Mouse (Mus musculus) ES-E14 (cell line): ENCODE data around the gene Epsti1. TPM values are rescaled to one million over a fixed set of nuclear protein-coding genes. Genes with fewer than 3 reads are reported as not detected.

ENCODE experiments used
- DNase-seq: peaks from one replicate; pipeline ENCODE4 v3.0.0-alpha.2; 2013; ENCODE audit warnings: low read depth, low spot score
- H3K27ac ChIP-seq: 2 replicates; pipeline ENCODE4 v1.5.1; 2012; ENCODE audit warnings: low read depth, mild to moderate bottlenecking, low read length, moderate library complexity, mixed read lengths; ENCODE audit not compliant: poor library complexity, insufficient read depth, severe bottlenecking
- H3K36me3 ChIP-seq: 2 replicates; pipeline ENCODE4 v1.6.1; 2012; ENCODE audit warnings: mild to moderate bottlenecking, low read length, moderate library complexity, mixed read lengths; ENCODE audit not compliant: control insufficient read depth, poor library complexity, insufficient read depth, severe bottlenecking
- H3K4me1 ChIP-seq, 2 experiments: fragments of 150-350 bp in 1 of 2; sonication (generic) in 1 of 2; 2 replicates each; pipeline ENCODE4 v1.6.1; 2012; ENCODE audit warnings: low read length in 2 of 2, mild to moderate bottlenecking in 1 of 2, mixed read lengths in 1 of 2; ENCODE audit not compliant: control insufficient read depth in 2 of 2, insufficient read depth in 2 of 2, poor library complexity in 1 of 2
- H3K4me3 ChIP-seq, 2 experiments: fragments of 150-350 bp in 1 of 2; sonication (generic) in 1 of 2; 2 replicates each; pipeline ENCODE4 v1.5.1; 2012; ENCODE audit warnings: low read length in 2 of 2, low read depth in 1 of 2, mild to moderate bottlenecking in 1 of 2, mixed read lengths in 1 of 2; ENCODE audit not compliant: insufficient read depth in 1 of 2, poor library complexity in 1 of 2, severe bottlenecking in 1 of 2
- H3K9ac ChIP-seq: 2 replicates; pipeline ENCODE4 v1.6.1; 2012; ENCODE audit warnings: low read depth, mild to moderate bottlenecking, low read length, mixed read lengths; ENCODE audit not compliant: poor library complexity, insufficient read depth, severe bottlenecking
- H3K9me3 ChIP-seq: fragments of 150-350 bp; sonication (generic); 2 replicates; pipeline ENCODE4 v1.6.1; 2012; ENCODE audit warnings: low read depth, mild to moderate bottlenecking, low read length; ENCODE audit not compliant: control insufficient read depth, insufficient read depth
- CHD2 ChIP-seq: IDR thresholded peaks from 2 replicates; pipeline ENCODE4 v1.6.1; 2014; ENCODE audit warnings: mild to moderate bottlenecking, low read depth, low read length, inconsistent platforms
- HCFC1 ChIP-seq: IDR thresholded peaks from 2 replicates; pipeline ENCODE4 v1.6.1; 2012; ENCODE audit warnings: low read length, inconsistent platforms, borderline replicate concordance; ENCODE audit not compliant: insufficient read depth
- MAFK ChIP-seq: IDR thresholded peaks from 2 replicates; pipeline ENCODE4 v1.6.1; 2014; ENCODE audit warnings: mild to moderate bottlenecking, low read depth, low read length, inconsistent platforms; ENCODE audit not compliant: insufficient read depth
- ZC3H11A ChIP-seq: IDR thresholded peaks from 2 replicates; pipeline ENCODE4 v1.6.1; 2012; ENCODE audit warnings: low read depth, mild to moderate bottlenecking, inconsistent platforms, low read length, borderline replicate concordance
- ZNF384 ChIP-seq: IDR thresholded peaks from 2 replicates; pipeline ENCODE4 v1.6.1; 2012; ENCODE audit warnings: low read depth, low read length, inconsistent platforms
- in situ Hi-C, 2 experiments: fragments of 600-800 bp; cut with MboI; formaldehyde crosslinking; loops; one replicate each; pipeline ENCODE4 v1.15.1; 2025; ENCODE audit warnings: low sequenced_read_pairs in 2 of 2, inconsistent platforms in 1 of 2; ENCODE audit not compliant: unreplicated experiment in 2 of 2
- total RNA-seq: library from RNA; depleted of rRNA; stranded (reverse); fragments of 300-350 nt; gene quantifications from 2 replicates; pipeline ENCODE4 v1.2.3, GENCODE M21; 2012

The Epsti1 gene
- total RNA-seq, 1 experiment: not detected

DNA sequence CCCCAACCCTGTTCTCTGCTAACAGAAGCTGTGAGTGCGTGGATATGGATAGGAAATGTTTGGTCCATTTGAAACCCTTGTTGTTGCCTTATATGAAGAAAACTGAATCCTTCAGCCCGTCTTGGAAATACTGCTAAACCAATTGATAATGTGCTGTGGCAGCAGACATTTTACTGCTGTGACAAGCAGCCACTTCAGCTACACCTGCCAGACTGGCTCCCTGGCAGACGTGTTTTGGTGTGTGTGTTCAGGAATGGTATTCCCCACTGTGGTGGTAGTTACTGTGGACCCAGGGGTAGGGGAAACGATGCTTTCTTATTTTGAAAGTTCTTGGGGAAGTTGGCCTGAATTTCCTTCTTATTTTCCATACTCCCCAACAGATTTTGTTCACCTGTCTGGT is 100.4 kb downstream of the Epsti1 start:
- no peak for TF ChIP-seq CHD2
- no peak for TF ChIP-seq ZC3H11A
- no peak for TF ChIP-seq ZNF384
- no peak for TF ChIP-seq HCFC1
- TF ChIP-seq MAFK: no peak
- H3K27ac ChIP-seq: no peak overlapping the region

DNA sequence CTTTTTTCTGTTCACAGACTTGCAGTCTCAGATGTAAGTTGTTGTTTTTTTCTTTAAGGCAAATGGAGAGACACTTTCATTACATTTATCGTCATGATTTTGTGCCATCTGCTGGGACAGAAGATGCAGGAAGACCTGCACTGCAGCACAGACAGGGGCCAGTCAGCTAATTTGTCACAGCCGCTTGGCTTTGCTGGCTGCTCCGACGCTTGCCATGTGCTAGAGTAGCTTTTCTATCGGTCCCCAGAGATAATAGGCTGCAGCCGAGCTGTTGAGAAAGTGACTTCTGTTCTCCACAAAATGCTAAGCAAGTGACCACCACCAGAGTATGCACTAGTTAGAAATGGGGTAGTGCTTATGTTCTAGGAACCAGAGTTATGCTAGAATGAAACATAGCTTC is 104.0 kb downstream of the Epsti1 start:
- DNase-seq: no peak
- no peak overlapping the region for H3K9ac ChIP-seq
- no peaks in the 10 kb centered on the region for H3K36me3 ChIP-seq
- TF ChIP-seq MAFK: no peak
- TF ChIP-seq ZC3H11A: no peak
- no peak for TF ChIP-seq ZNF384
- TF ChIP-seq HCFC1: no peak
- TF ChIP-seq CHD2: no peak
- H3K27ac ChIP-seq: no peak overlapping the region
- H3K9me3 ChIP-seq: no peaks in the 10 kb centered on the region
- H3K4me3 ChIP-seq: no peak overlapping the region
- H3K4me1 ChIP-seq: no peaks in the 10 kb centered on the region
- in situ Hi-C loops: no loop called here

More for the DNA sequence above, 100.4 kb downstream of the Epsti1 start:
- H3K9ac ChIP-seq: no peak overlapping the region
- H3K4me3 ChIP-seq: no peak overlapping the region
- no peaks in the 10 kb centered on the region for H3K4me1 ChIP-seq
- no peaks in the 10 kb centered on the region for H3K9me3 ChIP-seq
- no peaks in the 10 kb centered on the region for H3K36me3 ChIP-seq
- DNase-seq: no peak
- in situ Hi-C loops: no loop called here

DNA sequence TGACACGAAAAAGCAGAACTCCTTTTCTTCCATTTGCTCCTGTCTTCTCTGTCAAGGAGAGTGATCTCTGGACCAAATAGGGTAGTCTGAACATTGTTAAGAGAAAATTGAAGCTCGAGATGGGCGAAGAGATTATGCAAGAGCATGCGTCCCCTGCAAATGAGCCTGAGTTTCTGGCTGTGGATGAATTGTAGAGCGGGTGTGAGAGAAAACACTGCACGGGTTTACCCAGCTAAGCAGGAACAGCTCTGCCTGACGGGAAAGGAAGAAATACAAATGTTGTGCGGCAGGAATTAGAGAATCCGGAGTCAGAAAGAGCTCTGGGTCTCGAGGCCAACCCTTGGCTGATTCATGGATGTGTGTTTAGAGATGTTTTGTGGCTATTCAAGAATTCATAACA is 107.8 kb downstream of the Epsti1 start:
- Histone ChIP-seq H3K36me3 (no peaks in the 10 kb centered on the region), H3K9me3 (no peaks in the 10 kb centered on the region), H3K9ac (no peak overlapping the region), H3K27ac (no peak overlapping the region), H3K4me1 (no peaks in the 10 kb centered on the region), H3K4me3 (no peak overlapping the region)
- DNase-seq: no peak
- TF ChIP-seq ZC3H11A: no peak
- TF ChIP-seq HCFC1: no peak
- no peak for TF ChIP-seq ZNF384
- no peak for TF ChIP-seq CHD2
- TF ChIP-seq MAFK: no peak
- in situ Hi-C loops: no loop called here

DNA sequence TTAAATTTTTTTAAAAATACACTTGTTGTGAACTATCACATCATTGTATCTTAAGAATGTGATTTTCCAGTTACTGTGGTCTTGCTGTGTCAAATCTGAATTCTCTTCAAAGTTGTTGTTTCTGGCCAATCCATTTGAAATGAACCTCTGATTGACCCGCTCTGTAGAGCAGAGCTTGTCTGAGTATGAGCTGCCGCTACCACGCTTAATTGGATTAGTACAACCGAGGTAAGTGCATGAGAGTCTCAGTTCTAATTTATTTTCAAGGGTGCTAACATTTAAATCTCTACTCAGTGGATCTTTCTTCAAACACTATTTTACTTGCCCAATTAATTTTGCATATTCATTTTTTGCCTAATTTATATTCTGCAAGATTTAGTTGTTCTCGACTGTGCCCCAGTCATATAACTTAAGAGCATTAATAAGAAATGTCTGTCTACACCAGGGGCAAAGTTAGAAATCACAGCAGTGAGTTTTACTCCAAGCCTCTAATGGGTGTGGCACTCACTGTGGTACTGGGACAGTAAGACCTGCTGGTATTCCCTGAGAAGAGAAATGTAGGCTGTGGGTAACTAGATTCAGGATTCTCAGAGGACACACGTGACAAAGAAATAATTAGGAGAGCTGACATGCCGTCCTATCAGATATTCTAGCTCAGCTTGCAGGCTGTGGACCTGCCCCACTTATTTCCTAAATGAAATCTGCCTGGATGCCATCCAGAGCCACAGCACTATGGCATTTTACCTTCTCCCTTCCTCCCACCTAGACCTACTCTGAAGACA is 111.7 kb downstream of the Epsti1 start:
- Histone ChIP-seq H3K27ac (no peak overlapping the region), H3K9me3 (no peaks in the 10 kb centered on the region), H3K4me3 (no peak overlapping the region), H3K4me1 (no peaks in the 10 kb centered on the region), H3K9ac (no peak overlapping the region), H3K36me3 (no peaks in the 10 kb centered on the region)
- DNase-seq: no peak
- in situ Hi-C loops: no loop called here
- TF ChIP-seq MAFK: no peak
- no peak for TF ChIP-seq ZC3H11A
- no peak for TF ChIP-seq ZNF384
- TF ChIP-seq CHD2: no peak
- TF ChIP-seq HCFC1: no peak

DNA sequence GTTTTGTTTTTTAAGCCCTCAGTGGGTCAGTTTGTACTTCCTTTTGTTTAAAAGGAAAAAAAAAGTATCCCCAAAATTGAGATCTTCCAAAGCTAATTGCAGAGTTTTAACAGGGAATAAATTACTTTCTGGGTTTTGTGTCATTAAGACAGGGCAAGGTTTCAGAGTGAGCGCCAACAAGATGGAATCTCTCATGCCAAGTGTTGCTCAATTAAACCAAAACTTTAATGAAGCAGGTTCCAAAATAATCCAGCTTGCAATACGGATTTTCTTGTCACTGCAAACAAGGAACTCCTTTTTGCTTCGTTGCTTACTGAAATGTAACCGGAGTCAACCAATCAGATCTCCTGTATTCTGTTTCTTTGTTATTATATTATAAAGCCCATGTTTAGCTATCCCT is 112.4 kb downstream of the Epsti1 start:
- TF ChIP-seq HCFC1 (no peak), ZC3H11A (no peak), ZNF384 (no peak), CHD2 (no peak), MAFK (no peak)
- Histone ChIP-seq H3K9me3 (no peaks in the 10 kb centered on the region), H3K4me3 (no peak overlapping the region), H3K9ac (no peak overlapping the region), H3K27ac (no peak overlapping the region), H3K4me1 (no peaks in the 10 kb centered on the region), H3K36me3 (no peaks in the 10 kb centered on the region)
- in situ Hi-C loops: no loop called here
- no peak for DNase-seq
